Mouse (Mus musculus) hindbrain, postnatal 0 days (tissue): ENCODE data around the gene Fbxo11. TPM values are rescaled to one million over a fixed set of nuclear protein-coding genes. Genes with fewer than 3 reads are reported as not detected.
"Not testable (repeated sequence)": the region's sequence is repeated elsewhere in the genome, so short reads cannot be mapped to it uniquely, and the experiment has no call there.

Source experiments
- ATAC-seq: fragments of 200-750 bp; cut with Nextera tagmentation; 2 replicates; pipeline ENCODE4 v1.8.0; 2017; ENCODE audit warnings: mild to moderate bottlenecking, moderate TSS enrichment, moderate library complexity
- DNase-seq: peaks from one replicate; pipeline ENCODE4 v3.0.0-alpha.2; 2015; ENCODE audit warnings: low spot score
- H3K27ac ChIP-seq: fragments of 300-500 bp; sonication (generic); 2 replicates; pipeline ENCODE4 v1.5.1; 2014; ENCODE audit warnings: mild to moderate bottlenecking
- H3K27me3 ChIP-seq: fragments of 300-500 bp; sonication (generic); 2 replicates; pipeline ENCODE4 v1.6.1; 2014; ENCODE audit warnings: low read length, mixed read lengths; ENCODE audit not compliant: insufficient read depth
- H3K36me3 ChIP-seq: fragments of 300-500 bp; sonication (generic); 2 replicates; pipeline ENCODE4 v1.6.1; 2014; ENCODE audit warnings: low read length, mixed read lengths; ENCODE audit not compliant: insufficient read depth
- H3K4me1 ChIP-seq: fragments of 300-500 bp; sonication (generic); 2 replicates; pipeline ENCODE4 v1.6.1; 2014; ENCODE audit warnings: antibody characterized with exemption, low read length, mixed read lengths; ENCODE audit not compliant: insufficient read depth
- H3K4me2 ChIP-seq: fragments of 300-500 bp; sonication (generic); 2 replicates; pipeline ENCODE4 v1.6.1; 2014; ENCODE audit warnings: low read depth, mild to moderate bottlenecking, low read length, moderate library complexity, mixed read lengths
- H3K4me3 ChIP-seq: fragments of 300-500 bp; sonication (generic); 2 replicates; pipeline ENCODE4 v1.5.1; 2014; ENCODE audit warnings: low read length
- H3K9ac ChIP-seq: fragments of 300-500 bp; sonication (generic); replicated peaks from 2 replicates; pipeline ENCODE4 v1.6.1; 2014; ENCODE audit warnings: mild to moderate bottlenecking, low read length, moderate library complexity, mixed read lengths
- H3K9me3 ChIP-seq: fragments of 300-500 bp; sonication (generic); 2 replicates; pipeline ENCODE4 v1.6.1; 2016; ENCODE audit warnings: low read length, mixed read lengths
- CTCF ChIP-seq: IDR thresholded peaks from 2 replicates; pipeline ENCODE4 v1.5.1; 2016; ENCODE audit warnings: antibody characterized with exemption, control low read depth, low read depth
- WGBS: fragments of 180-500 bp; shearing (Covaris S2); extraction: QIAGEN DNeasy Blood & Tissue Kit; methylation state at CpG from one replicate; pipeline ENCODE4 v1.1.7; 2014; 5-methylcytosine and 5-hydroxymethylcytosine counted together
- polyA plus RNA-seq: library from polyadenylated mRNA; unstranded; fragments of >200 nt; fragmentation: Nextera tagmentation; extraction: Ambion mirVana; gene quantifications from 2 replicates; pipeline ENCODE4 v1.2.1, GENCODE M21; 2015
- total RNA-seq: library from RNA; depleted of rRNA; stranded (reverse); fragments of >200 nt; gene quantifications from 2 replicates; pipeline ENCODE4 v1.2.3, GENCODE M21; 2014

The Fbxo11 gene
- total and polyA plus RNA-seq, 2 experiments from 2014 or later = 23.7 to 39.5 TPM

GRCm38 (mm10) chr17:88034418-88034817, 30.7 kb downstream of the Fbxo11 start:
- Histone ChIP-seq H3K4me2 (no peak overlapping the region), H3K9me3 (no peaks in the 10 kb centered on the region), H3K9ac (no peak overlapping the region), H3K4me3 (no peak overlapping the region), H3K27me3 (no peaks in the 10 kb centered on the region), H3K36me3 (no peaks in the 10 kb centered on the region), H3K4me1 (no peaks in the 10 kb centered on the region), H3K27ac (no peak overlapping the region)
- ATAC-seq (no peak), DNase-seq (no peak)
- TF ChIP-seq CTCF = no peak
- WGBS = 95% methylated on average over 4 of the region's 4 CpGs

- WGBS = 83% methylated on average over 5 of the region's 5 CpGs
- Histone ChIP-seq H3K27ac (no peak overlapping the region), H3K4me2 (no peak overlapping the region), H3K27me3 (no peaks in the 10 kb centered on the region), H3K9ac (no peak overlapping the region), H3K9me3 (no peaks in the 10 kb centered on the region), H3K36me3 (no peaks in the 10 kb centered on the region), H3K4me1 (no peaks in the 10 kb centered on the region), H3K4me3 (no peak overlapping the region)
- no peak for DNase-seq
- ATAC-seq = no peak
- TF ChIP-seq CTCF = no peak
Observed at GRCm38 (mm10) chr17:88031755-88032154, 33.3 kb downstream of the Fbxo11 start.

- WGBS = 72% methylated on average over 17 of the region's 17 CpGs
- ATAC-seq = no peak
- Histone ChIP-seq H3K9me3 (no peaks in the 10 kb centered on the region), H3K4me3 (no peak overlapping the region), H3K27me3 (no peaks in the 10 kb centered on the region), H3K27ac (no peak overlapping the region), H3K4me1 (no peaks in the 10 kb centered on the region), H3K4me2 (no peak overlapping the region), H3K9ac (no peak overlapping the region), H3K36me3 (no peaks in the 10 kb centered on the region)
- no peak for DNase-seq
- TF ChIP-seq CTCF = no peak
Observed at GRCm38 (mm10) chr17:88029194-88029970, 35.7 kb downstream of the Fbxo11 start.

GRCm38 (mm10) chr17:88025227-88025626, 39.9 kb downstream of the Fbxo11 start:
- TF ChIP-seq CTCF = peak; percentile 62
- Histone ChIP-seq H3K27ac (no peak overlapping the region), H3K4me3 (no peak overlapping the region), H3K36me3 (no peaks in the 10 kb centered on the region), H3K4me2 (no peak overlapping the region), H3K9ac (no peak overlapping the region), H3K9me3 (no peaks in the 10 kb centered on the region), H3K27me3 (no peaks in the 10 kb centered on the region), H3K4me1 (no peaks in the 10 kb centered on the region)
- DNase-seq (peak; percentile 88), ATAC-seq (no peak)
- WGBS = 35% methylated on average over 4 of the region's 4 CpGs

- ATAC-seq (no peak), DNase-seq (no peak)
- Histone ChIP-seq H3K27me3 (no peaks in the 10 kb centered on the region), H3K27ac (no peak overlapping the region), H3K4me3 (no peak overlapping the region), H3K36me3 (no peaks in the 10 kb centered on the region), H3K4me1 (peaks cover 6% of the 10 kb centered on the region; the same call in 1 of the 2 replicates), H3K9ac (no peak overlapping the region), H3K9me3 (no peaks in the 10 kb centered on the region), H3K4me2 (no peak overlapping the region)
- no peak for TF ChIP-seq CTCF
- WGBS = 82% methylated on average over 1 of the region's 1 CpGs
Observed at GRCm38 (mm10) chr17:88023924-88024323, 41.2 kb downstream of the Fbxo11 start.

GRCm38 (mm10) chr17:88016027-88016426, 49.1 kb downstream of the Fbxo11 start:
- not testable (repeated sequence) for H3K27ac ChIP-seq, DNase-seq, H3K9ac ChIP-seq, H3K4me2 ChIP-seq, H3K4me3 ChIP-seq, H3K4me1 ChIP-seq, H3K27me3 ChIP-seq, H3K9me3 ChIP-seq, ATAC-seq
- H3K36me3 ChIP-seq = peaks cover 21% of the 10 kb centered on the region; the same call in 1 of the 2 replicates
- 90% methylated on average over 8 of the region's 8 CpGs for WGBS

- H3K4me2 ChIP-seq = no peak overlapping the region
- TF ChIP-seq CTCF = no peak
- no peak for DNase-seq
- H3K4me1 ChIP-seq = peaks cover 5% of the 10 kb centered on the region; the same call in 1 of the 2 replicates
- no peaks in the 10 kb centered on the region for H3K27me3 ChIP-seq
- WGBS = 76% methylated on average over 1 of the region's 1 CpGs
- ATAC-seq = no peak
- H3K9ac ChIP-seq = no peak overlapping the region
- H3K36me3 ChIP-seq = peaks cover 32% of the 10 kb centered on the region; the same call in 1 of the 2 replicates
- no peak overlapping the region for H3K27ac ChIP-seq
- H3K9me3 ChIP-seq = no peaks in the 10 kb centered on the region
- no peak overlapping the region for H3K4me3 ChIP-seq
Observed at GRCm38 (mm10) chr17:88014456-88014855, 50.6 kb downstream of the Fbxo11 start.
